Mouse (Mus musculus) cerebellum, adult 9-11 months (tissue): Measurements from ENCODE around the gene Itfg1.
"Not testable (repeated sequence)": the region's sequence is repeated elsewhere in the genome, so short reads cannot be mapped to it uniquely, and the experiment has no call there.

ENCODE experiments used
- DNase-seq: peaks from one replicate; pipeline ENCODE4 v3.0.0; 2022

The Itfg1 gene

DNA sequence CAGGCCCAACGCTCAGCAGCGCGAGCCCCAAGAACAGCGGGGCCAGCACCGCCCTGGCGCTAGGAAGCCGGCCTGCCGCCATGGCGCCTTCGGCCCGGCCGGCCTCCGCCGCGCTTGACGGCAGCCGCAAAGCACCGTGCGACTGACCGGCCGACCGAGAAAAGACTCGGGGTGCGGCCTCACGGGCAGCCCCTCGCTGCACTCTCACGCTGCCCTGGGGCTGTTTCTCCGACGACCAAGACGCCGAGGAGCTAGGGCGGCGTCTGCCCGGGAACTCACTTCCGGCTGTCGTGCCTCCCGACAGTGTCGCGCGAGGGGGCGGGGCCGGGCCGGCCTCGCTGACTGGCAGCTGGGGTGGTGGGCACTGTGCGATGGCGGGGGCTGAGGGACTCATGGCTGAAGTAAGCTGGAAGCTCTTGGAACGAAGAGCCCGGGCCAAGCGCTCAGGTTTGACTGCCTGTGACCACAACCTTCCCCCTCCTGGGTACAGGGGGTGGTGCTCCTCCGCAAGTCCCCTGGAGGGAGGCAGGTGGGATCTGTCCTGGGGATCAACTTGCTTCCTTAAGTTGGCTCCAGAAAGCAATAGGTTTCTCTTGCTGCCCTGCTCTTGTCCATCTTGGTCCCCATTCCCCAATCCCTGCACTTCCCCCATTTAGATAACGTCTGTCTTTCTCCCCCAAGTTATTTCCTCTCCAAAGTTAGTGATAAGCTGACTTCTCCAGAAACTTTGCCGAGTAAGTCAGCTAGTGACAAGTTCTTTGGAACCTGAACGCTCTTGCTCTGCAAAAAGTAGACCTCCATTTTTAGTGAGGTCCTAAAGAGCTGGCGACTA is at the start of gene Itfg1, which contains the start of gene Phkb:
Gene Itfg1 (minus strand): TSS at position 265 of the 832 bp plus-strand sequence.
Gene Phkb (plus strand): TSS at position 303 of the 832 bp plus-strand sequence.
- peak; percentile 87 for DNase-seq

DNA sequence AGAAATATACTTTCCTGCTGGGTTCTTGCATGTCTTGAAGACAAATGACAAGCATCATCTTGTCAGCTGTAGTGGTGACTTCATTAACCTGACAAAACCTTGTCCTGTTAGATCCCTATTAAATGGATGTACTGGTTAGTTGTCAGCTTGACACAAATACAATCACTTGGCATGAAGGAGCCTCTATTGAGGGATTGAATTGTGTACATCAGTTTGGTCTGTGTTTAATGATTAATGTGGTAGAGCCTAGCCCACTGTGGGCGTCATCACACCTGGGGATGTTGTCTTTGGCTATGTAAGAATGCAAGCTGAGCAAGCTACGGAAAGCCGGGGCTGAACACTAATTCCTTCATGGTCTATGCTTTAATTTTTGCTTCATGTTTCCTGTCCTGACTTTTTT is 44.1 kb upstream of the Itfg1 start:
- DNase-seq: no peak

DNA sequence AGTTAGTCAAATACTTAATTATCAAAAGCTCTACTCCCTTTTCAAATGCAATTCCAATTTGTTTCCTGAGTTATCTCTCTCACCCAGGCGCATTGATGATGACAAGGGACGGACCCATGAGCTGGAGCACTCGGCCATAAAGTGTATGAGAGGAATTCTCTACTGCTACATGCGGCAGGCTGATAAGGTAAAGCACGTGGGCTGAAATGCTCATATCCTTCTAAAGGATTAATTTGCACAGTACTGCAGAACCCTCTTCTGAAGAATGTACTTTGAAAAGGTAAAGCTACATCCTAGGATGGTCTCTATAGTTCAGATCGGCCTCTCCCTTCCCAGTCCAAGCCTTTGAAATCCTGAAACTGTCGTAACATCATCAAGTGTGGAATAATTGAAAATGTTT is 38.9 kb upstream of the Itfg1 start:
- DNase-seq: no peak

- no peak for DNase-seq
These were observed 37.3 kb upstream of the Itfg1 start for GRCm38 (mm10) chr8:85877976-85878375.

GRCm38 (mm10) chr8:85871660-85872059 is 30.9 kb upstream of the Itfg1 start:
- no peak for DNase-seq

DNA sequence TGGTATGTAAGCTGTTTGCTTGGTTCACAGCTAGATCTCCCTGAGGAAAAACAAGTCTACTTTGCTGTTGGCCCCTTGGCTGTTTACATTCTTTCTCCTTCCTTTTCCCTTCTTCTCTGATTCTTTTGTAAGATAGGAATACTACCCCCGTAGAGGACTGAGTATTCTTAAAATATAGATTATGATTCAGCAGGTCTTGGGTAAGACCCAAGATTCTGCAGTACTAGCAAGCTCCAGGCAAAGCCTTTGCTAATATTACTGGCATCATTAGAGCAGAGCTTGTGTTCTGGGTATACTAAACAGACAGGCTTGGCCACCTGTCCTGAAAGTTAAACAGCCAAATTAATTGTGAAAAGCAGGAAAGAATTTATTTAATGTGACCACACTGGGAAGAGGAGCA is 21.7 kb upstream of the Itfg1 start:
- no peak for DNase-seq

DNA sequence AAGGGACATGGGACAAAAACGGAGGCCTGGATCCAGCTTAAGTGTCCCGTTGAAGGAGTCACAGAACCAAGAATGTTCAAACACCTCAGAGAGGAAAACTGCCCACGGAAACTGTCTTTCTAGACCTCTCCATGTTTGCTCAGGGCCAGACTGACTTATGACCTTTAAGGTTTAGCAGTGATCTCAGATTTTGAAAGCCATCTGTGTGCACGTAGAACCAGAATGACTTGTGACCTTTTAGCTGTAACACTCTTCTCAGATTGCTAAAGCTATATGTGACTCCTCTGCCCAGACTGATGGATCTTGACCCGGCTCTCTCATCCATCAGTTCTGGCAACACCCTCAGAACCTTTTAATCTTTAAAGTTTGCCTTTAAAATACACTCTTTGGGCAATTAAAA is 19.9 kb upstream of the Itfg1 start:
- no peak for DNase-seq

- DNase-seq: not testable (repeated sequence)
These were observed 16.6 kb upstream of the Itfg1 start for GRCm38 (mm10) chr8:85857227-85857896.

- no peak for DNase-seq
These were observed 13.8 kb upstream of the Itfg1 start for GRCm38 (mm10) chr8:85854220-85855123.

DNA sequence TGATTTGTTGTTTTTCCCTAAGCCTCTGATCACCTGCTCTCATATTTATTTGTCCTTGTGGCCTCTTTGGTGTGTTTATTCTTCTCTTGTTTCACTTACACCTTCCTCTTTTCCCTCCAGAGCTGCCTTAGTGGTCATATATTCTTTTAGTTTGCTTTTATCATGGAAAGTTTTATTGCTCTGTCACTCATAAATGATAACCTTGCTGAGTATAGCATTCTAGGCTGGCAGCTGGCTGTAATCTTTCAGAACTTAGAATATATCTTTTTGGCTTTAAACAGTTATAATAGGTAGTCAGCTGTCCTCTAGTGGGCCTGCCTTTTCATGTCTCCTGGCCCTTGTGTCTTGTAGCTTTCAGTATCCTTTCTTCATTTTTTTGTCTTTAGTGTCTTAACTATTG is 5.2 kb upstream of the Itfg1 start:
- no peak for DNase-seq

- peak; percentile 16 for DNase-seq
These were observed 721 bp upstream of the Itfg1 start for GRCm38 (mm10) chr8:85841489-85841795.

DNA sequence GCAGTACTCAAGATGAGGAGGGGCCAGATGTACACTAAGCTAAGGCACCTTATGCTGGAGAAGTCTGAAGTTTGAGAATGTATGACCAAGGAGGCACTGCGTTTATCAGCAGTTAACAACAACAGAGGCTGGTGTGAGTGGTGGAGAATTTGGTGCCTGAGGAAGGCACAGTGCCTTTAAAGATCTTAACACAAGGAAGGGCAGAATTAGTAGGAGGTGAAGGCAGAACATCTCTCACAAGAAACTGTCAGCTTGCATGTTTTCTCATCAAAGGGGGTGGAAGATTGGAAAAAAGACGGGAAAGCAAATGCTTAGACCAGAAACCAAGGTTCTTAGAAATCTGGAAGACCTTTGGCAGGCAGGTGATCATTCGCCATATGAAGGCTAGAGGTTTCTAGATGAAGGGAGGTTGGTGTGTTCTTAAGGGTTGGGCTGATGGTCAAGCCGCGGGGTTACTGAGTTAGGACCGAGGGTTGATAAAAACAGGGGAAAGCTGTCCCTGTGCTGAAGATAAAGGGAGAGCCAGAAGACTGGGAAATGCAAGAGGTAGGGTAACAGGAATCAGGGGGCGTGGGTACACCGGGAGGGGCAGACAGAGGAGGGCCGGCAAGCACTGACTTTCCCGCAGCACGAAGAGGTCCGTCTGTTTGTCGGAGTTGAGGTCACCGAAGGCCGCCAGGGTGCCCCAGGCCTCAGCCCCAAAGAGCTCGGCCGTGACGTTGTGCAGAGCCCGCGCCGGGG is 635 bp downstream of the Itfg1 start:
- DNase-seq: no peak

- DNase-seq: no peak
These were observed 27.1 kb downstream of the Itfg1 start for GRCm38 (mm10) chr8:85813621-85814020.

- no peak for DNase-seq
These were observed 39.3 kb downstream of the Itfg1 start for GRCm38 (mm10) chr8:85801408-85801807.

GRCm38 (mm10) chr8:85800164-85800563 is 40.6 kb downstream of the Itfg1 start:
- DNase-seq: no peak

DNA sequence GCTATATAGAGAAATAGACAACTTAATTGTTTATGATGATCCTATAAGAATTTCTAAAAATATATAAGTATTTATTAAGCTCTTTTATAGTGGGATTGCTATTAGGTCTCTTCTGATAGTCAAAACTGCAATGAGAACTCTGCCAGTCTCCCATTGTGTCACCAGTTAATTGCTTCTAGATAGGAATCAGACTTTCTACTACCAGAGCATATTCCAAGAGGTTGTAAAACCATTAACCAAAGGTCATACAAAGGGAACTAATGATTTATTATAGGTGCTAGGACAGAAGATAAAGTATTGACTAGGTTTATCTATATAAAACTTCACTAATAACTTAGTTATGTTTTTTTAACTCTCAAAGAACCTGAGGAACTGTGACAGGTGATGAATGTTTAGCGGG is 44.3 kb downstream of the Itfg1 start:
- not testable (repeated sequence) for DNase-seq

DNA sequence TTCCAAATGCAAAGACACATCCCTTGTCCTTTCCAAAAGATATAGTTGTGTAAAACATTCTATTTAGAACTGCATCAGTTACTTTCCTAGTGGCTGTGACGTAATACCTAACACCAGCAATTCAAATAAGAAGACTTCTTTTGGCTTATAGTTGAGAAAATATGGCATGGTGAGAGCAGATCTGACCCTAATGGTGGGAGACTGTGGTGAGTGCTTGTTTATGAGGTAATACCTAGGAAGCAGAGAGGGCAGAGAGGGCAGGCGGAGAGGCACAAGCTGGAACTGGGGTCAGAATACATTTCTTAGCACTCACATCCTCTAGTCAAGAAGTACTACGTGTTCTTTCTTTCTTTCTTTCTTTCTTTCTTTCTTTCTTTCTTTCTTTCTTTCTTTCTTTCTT is 52.4 kb downstream of the Itfg1 start:
- DNase-seq: no peak

DNA sequence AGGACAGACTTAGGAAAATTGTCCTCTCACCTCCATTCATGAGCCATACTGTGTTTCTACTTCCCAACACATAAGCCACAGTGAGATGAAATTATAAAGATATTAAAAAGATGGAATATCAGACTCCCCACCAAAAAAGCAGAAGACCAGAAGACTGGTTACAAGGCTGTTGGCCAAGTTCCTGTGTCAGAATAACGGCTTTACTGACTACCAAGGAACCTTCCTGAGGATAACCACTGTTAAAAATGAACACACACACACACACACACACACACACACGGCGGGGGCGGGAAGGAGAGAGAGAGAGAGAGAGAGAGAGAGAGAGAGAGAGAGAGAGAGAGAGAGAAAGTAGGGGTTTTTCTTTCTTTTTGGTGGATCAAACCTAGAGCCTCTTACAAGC is 52.8 kb downstream of the Itfg1 start:
- DNase-seq: no peak

DNA sequence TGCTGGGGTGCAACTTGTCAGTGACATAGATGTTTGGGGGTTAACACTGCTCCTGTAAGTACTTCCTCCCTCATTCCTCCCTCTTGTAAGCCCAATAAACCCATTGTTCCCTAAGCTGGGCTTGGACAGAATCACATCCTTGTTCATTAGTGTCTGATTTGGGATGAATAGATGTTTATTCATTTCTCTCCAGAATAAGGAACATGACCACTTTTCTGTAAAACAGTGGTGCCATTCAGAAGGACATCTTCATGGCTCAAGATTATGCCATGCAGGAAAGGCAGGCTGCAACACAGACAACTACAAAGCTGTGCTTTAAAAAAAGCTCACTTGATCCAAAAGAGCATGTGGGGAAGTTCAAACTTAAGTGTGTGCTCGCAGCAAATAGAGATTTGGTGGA is 55.2 kb downstream of the Itfg1 start:
- no peak for DNase-seq

DNA sequence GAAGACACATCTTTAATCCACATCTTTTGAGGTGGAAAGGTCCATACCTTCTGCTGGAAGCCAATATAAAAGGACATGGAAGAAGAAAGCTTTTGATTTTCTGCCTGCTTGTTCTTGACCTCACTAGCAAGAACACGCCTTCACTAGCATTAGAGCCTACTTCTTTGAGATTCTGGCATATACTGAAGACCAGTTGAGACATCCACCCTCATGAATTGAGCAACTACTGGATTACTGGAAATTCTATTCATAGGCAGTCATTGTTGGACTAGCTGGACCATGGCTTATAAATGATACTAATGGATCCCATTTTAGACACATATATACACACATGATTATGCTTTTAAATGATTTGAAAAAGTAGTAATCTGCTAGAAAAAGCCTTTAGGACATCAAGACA is 56.9 kb downstream of the Itfg1 start:
- no peak for DNase-seq

GRCm38 (mm10) chr8:85780091-85780490 is 60.6 kb downstream of the Itfg1 start:
- DNase-seq: peak; percentile 30

DNA sequence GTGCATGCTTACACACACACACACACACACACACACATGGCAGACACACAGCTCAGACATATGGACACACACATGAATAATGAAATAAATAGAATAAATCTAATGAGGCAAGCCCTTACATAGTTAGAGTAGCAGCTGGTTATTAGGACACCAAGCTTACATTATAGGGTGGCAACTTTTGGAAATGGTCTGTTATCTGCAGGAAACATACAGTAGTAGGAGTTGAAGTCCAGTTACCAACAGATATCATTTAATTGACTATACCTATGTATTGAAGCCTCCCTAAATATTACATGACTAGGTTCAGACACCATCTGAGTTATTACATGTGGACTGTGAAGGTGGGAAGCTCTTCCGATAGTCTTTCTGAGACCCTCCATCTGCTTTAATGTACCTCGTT is 95.7 kb downstream of the Itfg1 start:
- no peak for DNase-seq

GRCm38 (mm10) chr8:85730545-85730944 is 110.2 kb downstream of the Itfg1 start:
- DNase-seq: no peak
